12 mouse cellular contexts compared by ENCODE assay signal in the genomic region with DNA sequence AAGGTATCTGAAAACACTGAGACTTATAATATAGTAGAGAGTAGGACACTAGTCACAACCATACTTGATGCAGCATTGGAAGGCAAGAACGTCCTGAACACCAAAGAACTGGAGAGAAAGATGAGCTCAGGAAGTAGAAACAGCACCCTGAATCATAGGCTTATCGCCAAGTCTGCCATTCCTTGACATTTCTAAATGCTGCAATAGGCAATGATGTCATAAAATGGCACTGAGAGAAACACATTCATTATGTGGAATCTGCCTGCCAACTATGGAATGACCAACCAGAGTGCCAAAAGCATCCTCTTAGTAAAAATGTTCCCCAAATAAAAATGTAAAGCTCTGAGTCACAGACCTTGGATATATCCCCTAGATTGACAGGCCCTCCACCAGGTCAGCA.
"Had no signal": no experiment of that assay in that cellular context is flagged by ENCODE, and none has a peak within 500 bp of the region (broad histone marks: within the 10 kb centered on the region; RNA-seq: fewer than 3 reads in every experiment).

No protein-coding gene starts in this region.

- H3K4me3 ChIP-seq: left cerebral cortex, adult 2 months; limb, embryonic 10.5 days; liver, embryonic 15.5 days had no signal

- H3K36me3 ChIP-seq: limb, embryonic 10.5 days; liver, embryonic 15.5 days had no signal

- H3K4me2 ChIP-seq: liver, embryonic 11.5 days; liver, embryonic 15.5 days had no signal

- DNase-seq: kidney, postnatal 25 days; lung, adult 2 months; lung, postnatal 36 days; midbrain, embryonic 14.5 days; spleen, adult 18-20 months; thymus, adult 2 months; thymus, postnatal 25 days had no signal

- H3K9me3 ChIP-seq: limb, embryonic 10.5 days; liver, embryonic 15.5 days had no signal

- H3K27me3 ChIP-seq: liver, embryonic 15.5 days had no signal

- H3K4me1 ChIP-seq: limb, embryonic 10.5 days; liver, embryonic 15.5 days had no signal

- ATAC-seq: lung, postnatal 0 days had no signal

- H3K9ac ChIP-seq: liver, embryonic 15.5 days had no signal

- H3K27ac ChIP-seq: left cerebral cortex, adult 2 months; limb, embryonic 10.5 days; liver, embryonic 15.5 days had no signal
